Mouse (Mus musculus): ENCODE results near the gene Pou4f2.

DNA sequence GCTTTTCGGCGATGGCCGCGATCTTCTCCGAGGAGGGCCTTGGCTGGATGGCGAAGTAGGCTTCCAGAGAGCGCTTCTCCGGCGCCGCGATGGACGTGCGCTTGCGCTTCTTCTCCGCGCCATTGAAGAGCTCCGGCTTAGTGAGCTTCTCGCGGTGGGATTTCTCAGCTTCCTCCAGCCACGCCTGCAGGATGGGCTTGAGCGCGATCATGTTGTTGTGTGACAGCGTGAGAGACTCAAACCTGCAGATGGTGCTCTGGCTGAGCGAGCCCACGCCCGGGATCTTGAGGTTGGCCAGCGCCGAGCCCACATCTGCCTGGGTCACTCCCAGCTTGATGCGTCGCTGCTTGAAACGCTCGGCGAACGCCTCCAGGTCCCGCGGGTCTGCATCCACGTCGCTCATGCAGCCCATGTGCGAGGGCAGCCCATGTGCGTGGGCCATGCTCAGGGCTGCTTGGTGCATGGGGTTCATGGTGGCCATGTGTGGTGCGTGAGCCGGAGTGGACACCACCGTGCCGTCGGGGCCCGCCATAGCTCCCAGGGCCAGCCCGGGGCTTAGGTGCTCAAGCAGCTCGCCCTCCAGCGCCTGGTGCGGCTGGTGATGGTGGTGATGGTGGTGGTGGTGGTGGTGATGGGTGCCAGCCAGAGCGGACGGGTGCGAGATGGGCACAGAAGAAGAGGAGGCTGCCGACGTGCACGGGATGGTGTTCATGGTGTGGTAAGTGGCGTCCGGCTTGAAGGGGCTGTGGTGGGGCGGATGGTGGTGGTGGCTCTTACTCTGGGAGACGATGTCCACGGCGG is 1.4 kb downstream of the Pou4f2 start:
- TF ChIP-seq CTCF (conservative IDR thresholded peaks at IDR 0.05; ENCODE audit: low read length), result no peak
- TF ChIP-seq POU5F1 (IDR thresholded peaks at IDR 0.05; ENCODE audit: borderline replicate concordance, low read length), result no peak

All from E14TG2a.4 (cell line).